Mouse (Mus musculus): ENCODE results near the gene Lxn. TPM values are rescaled to one million over a fixed set of nuclear protein-coding genes. Genes with fewer than 3 reads are reported as not detected.
A peak's percentile ranks its signal among the peaks of the same experiment; 100 is the strongest.

The Lxn gene
- total RNA-seq (2022), result 1 to 10 TPM; 1.9 to 4.3 (median 3.3) TPM

DNA sequence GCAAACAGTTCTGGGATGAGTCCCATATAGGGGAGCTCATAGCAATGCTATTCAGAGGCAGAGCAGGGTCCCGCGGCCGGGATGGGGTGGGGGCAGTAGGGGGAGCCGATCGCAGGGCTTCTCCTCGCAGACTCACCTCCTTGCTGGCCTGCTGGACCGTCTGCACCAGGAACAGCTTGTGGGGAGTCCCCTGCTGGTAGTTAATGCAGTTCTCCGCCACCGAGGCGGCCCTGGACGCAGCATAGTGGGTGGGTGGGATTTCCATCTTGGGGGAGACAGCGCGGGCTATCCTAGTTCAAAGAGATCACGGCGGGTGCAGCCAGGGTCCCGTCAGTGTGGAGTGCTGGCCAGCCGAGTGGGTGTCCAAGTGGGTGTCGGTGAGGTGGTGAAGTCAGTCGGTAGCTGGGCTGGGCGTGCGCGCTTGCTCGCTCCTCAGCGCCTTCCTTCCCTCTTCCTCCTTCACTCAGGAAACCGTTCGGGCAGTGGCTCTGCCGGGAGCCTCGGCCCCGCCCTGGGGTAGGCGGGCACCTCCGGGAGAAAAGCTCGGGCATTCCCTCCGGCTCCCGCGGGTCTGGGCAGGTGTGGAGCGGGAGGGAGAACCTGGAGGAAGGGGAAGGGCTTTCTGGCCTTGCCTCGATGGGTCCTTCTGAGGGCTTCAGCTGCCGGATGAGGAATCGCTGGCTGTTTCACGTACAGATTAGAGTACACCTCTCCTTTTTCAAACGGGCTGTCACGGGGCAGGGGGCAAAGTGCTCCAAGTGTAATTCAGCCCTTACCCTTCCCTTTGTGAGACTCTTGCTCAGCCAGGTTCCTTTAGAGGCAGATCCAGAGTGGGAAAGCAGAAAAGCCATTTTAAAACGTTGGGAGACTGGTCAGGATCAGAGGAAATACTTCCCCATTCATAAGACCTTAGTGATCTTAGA lies at the start of gene Lxn:
Lxn (minus strand) TSS at position 477 of the 923 bp plus-strand sequence.
- peak; percentile 69 for DNase-seq (ENCODE audit: low spot score)

DNA sequence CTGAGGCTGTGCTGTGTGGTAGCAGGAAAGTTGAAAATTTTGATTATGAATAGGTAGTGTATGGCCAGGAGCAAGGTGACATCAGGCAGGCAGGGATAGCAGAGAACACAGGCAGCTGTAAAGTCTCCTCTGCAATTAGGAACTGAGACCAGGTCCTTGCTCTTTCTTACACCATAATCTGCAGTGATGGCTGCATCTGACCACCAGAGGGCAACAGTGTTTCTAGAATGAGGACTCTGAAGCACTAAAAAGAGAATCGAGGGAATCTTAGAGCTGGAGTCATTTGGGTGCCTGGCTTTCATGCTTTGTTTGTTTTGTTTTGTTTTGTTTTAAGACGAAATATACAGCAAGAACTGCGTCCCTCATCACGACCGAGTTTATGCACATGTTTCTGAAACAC lies 49.1 kb upstream of the Lxn start:
- peak; percentile 77 for DNase-seq (ENCODE audit: low spot score)

DNA sequence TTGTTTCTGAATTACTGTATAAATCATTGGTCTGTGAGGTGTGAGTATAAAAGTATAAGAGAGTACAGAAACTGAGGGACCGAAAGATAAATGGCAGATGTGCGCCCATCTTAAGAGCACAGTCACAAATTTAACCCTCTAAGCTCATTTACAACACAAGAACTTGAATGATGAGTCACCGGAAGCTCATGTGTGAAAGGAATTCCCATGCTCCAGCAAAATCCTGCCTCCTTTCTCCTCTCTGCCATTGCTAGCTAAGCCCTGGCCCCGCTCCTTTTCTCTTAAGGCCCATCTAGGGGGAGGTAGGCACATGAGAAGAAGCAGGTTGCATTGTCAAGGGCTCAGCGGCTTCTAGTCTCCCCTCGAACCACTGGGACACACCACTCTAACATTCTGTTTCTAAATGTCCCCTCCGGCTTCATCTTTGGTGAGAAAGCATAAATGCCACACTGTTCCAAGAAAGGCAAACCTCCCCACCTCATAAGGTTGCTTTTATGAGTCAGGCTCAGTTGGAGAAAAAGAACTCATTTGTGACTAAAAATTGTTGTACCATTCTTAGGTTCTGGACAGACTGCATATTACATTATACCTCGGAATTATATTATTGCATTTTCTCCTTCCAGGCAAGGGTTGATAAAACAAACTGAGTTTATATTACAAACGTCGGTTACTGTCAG lies 44.6 kb upstream of the Lxn start:
- no peak for DNase-seq (ENCODE audit: low spot score)

DNA sequence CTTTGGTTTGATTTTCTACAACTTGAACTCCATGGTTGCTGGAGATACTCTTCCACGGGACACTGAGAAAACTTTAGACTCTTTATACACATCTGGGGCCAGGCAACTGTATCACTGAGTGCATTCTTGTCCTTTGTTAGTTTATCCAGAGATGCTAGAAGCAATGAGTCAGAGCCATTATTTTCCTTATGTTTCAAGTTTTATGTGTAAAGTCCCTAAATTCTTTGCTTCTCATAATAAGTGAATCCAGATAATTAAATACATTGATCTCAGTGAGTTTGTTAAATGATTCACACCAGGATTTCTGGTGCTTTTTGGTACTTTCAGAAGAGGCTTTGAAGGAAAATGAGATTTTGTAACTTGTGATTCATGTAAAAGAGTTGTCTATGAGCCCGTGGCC lies 41.6 kb upstream of the Lxn start:
- no peak for DNase-seq (ENCODE audit: low spot score)

DNA sequence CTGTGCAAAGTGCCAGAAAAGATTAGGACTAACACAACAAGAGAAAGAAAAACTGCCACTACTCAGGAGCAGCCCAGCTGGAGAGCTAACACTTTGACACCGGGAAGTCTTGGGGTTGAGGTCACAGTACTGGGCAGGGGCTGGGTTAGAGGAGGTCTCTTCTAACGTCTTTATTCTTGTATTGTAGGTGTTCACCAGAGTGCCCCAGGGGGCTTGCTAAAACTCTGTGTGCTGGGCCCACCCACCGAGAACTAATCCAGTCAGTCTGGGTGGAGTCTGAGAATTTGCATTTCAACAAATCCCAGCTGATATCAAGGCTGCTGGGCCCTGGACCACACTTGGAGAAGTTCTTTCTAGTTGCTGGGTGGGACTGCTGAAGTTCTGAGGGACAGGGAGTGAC lies 40.2 kb upstream of the Lxn start:
- DNase-seq (ENCODE audit: low spot score), result no peak

DNA sequence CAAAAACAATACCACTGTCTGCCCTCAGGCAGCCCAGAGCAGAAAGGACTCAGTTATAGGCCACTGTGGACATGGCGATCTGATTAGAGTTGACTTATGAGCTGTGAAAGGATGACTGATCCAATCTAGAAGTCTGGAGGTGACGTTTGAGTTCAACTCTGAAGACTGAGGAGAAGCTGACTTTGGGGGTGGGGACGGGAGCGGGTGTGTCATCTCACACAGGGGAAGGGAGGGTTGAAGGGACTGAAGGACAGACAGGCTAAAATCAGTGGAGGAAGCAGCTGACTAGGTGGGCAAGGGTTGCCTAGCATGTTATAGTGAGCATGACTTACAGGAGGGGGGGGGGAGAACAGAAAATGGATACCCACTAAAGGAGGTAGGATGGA lies 35.7 kb upstream of the Lxn start:
- DNase-seq (ENCODE audit: low spot score), result no peak

DNA sequence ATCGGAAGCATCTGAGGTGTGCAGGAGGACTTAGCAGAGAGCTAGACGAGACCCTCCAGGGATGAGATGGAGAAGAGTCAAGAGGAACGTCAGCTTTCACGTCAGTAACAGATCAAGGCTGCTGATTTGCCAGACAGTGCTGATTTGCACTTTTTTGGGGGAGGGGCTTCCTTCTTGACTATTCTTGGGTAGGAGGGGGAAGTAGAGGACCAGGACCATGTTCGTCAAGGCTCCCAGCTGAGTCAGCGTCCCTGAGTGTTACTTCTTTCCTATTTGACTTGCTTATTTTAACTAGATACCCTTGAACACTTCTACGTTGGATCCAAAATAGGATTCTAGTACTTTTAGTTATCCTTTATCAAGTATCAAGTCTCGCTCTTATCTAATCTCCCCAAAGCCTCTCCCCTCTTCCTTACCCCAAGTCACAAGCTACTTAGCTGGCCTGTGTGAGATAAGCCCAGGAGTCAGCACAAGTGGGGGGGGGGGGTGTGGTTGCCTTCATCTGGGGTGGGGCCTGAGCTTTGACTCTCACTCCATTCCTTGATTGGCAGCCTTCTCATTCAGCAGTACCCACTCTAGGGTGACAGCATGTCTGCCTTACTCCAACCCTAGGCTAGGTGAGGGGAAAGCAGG lies 35.2 kb upstream of the Lxn start:
- DNase-seq (ENCODE audit: low spot score), result no peak

DNA sequence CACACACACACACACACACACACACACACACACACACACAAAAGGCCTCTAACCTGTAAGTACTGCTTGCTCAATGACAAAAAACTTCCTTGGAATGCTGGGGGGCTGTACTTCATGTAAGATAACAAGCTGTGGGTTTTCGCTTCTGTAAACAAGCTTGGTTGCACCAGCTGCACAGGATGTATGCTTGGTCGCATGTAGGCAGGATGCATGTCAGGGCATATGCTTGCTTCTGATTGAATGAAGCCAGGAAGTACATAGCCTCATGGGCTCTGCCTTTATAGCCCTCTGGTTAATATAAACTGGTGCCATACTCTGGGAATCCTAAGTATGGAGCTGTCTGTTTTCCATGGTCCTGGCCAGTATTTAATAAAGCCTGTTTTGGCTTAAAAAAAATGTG lies 34.3 kb upstream of the Lxn start:
- DNase-seq (ENCODE audit: low spot score), result no peak

DNA sequence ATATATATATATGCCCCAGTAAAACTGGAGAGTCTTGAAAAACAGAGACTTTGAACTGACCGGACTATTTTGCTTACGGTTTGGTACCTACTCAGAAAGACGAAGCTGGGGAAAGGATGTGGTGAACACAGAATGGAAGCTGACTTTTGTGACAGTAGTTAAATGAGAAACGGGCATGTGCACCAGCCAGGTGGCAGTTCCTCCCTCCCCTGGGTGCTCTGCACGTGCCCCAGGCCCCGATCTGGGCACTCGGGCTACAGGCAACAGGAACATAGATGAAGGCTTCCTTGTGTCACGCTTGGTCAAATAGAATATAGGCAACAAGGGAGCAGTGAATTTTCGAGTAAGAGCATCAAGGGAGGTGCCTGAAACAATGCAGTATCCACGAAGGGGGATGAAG lies 32.6 kb upstream of the Lxn start:
- DNase-seq (ENCODE audit: low spot score), result no peak

DNA sequence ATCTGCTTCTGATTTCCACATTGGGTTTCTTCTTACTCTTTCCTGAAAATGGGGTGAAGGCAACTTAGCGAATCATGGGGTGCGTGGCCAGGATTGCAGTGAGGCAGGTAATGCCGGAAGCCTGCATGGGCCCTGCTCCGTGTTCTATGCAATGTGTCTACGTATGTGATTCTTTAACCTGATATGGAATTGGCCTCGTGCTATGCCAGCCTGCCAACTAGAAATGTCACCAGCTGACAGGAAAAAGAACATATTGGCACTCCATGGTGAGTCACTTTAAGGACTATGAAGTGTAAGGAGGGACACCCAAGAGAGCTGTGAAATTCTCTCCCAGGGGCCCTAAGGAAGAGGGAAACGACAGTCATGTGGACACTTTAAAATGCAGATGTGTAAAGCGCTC lies 29.4 kb upstream of the Lxn start:
- no peak for DNase-seq (ENCODE audit: low spot score)

DNA sequence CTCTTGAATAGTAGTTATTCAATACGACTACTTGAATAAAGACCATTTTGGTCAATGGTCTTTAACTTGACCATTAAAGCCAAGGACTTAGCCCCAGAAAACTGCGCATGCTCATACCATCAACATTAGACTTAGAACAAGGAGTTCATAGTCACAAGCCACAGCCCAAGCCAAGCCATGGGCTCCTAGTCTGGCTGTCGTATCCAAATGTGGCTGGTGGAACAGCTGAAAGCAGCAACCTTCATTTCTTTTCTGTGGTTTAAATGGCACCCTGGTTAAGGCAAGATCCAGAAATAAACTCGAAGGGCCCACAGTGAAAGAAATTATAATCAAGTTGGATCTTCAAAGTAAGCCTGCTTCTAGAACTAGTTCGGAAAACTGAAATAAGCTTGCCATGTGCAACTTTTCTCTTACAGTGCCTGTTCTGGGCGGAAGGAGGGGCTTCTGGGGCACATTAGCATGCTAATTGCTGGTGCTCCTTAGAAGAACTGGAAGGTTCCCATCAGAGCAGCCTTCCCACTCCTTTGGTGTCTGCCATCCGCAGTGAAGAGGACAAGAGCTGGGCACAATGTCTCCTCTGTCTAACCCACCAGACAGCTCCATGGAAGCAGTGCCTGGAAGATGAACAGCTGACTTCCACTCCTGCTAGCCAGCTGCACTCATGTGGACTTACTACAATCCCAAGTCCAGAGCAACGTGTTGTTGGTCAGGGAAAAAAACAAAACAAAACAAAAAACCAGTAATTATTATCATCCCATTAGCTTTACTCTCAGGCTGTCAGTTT lies 28.6 kb upstream of the Lxn start:
- no peak for DNase-seq (ENCODE audit: low spot score)

DNA sequence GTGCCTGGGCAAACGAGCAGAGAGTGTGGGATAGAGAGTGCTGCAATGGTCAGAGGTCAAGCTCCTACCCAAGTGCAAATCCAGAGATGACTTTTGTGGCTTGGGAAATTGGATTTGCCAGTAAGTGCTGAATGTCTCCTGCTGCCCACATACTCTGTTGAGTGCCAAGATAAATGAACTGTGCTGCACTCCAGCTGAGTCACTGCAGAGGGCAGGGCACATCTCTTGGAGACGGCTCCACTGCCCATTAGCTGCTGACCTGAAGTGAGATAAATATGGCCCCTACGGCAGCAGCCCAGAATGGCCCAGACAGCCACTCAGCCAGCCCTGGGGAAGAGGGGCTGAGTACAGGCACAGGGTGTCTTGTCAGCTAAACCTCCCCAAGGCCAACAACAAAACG lies 26.4 kb upstream of the Lxn start:
- no peak for DNase-seq (ENCODE audit: low spot score)

DNA sequence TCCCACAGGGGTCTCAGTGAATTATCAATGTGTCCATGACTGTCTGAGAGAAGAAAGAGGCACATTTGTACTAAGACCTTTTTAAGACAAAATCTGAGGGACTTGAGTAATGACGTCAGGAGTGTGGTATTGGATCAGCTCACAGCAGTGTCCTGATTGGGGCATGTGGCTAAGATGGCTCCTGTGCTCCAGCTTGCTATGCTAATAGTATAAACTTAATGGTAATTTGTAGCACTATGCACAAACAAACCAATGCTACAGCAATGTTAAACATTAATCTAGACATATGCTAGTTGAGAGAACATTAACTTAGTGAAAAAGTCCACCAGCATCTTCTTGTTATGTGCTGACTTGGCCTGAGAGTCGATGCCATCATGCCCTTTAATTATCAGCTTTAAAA lies 21.5 kb upstream of the Lxn start:
- no peak for DNase-seq (ENCODE audit: low spot score)

DNA sequence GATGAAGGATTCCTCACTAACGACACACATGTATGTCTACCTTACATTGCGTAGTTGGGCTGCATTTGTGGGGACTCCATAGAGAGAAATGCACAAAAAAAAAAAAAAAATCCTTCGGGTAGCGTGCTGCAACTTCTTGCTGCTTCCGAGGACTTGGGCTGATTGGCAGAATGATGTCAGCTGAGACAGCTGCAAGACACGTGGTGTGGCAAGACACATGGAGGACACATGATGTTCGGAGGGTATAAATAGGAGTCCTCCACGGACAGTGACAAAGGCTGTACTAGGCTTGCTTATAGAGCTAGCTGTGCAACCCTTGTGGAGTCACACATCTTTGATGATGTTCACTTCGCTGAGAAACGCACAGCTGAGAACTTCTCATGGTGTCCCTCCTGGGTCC lies 18.7 kb upstream of the Lxn start:
- no peak for DNase-seq (ENCODE audit: low spot score)

DNA sequence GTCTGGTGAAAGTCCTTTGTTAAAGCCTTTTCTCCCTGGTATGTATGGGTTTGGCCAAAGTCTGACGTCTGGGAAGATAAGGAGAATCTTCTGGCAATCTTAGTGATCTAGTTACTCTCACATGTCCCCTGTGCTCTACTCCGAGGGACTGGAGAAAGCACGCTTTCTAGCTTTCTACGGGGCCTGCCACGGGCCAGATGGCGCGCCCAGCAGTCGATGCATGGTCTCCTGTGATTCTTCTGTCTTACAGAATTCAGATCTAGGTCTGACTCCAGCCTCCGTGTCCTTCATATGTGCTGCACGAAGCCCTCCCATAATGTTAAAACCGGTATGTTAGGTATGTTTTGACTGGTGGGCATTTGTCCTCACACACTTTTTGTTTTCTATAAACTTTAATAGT lies 16.1 kb upstream of the Lxn start:
- DNase-seq (ENCODE audit: low spot score), result no peak

DNA sequence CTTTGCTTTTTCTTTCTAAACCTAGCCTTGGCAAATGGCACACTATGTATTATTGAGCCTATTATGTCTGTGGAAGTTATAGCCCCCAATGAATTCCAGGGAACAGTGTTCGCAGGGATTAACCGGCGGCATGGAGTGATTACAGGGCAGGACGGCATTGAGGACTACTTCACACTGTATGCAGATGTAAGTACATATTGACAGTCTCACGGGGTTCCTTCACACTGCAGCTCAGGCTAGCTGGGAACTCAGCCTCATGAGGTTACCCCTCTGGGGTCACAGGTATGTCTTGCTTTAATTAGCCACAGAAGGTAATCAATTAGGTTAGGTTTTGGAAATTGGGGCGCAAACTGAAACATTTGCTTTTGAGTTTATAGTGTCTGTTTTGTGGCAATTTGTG lies 9.7 kb upstream of the Lxn start:
- DNase-seq (ENCODE audit: low spot score), result no peak

DNA sequence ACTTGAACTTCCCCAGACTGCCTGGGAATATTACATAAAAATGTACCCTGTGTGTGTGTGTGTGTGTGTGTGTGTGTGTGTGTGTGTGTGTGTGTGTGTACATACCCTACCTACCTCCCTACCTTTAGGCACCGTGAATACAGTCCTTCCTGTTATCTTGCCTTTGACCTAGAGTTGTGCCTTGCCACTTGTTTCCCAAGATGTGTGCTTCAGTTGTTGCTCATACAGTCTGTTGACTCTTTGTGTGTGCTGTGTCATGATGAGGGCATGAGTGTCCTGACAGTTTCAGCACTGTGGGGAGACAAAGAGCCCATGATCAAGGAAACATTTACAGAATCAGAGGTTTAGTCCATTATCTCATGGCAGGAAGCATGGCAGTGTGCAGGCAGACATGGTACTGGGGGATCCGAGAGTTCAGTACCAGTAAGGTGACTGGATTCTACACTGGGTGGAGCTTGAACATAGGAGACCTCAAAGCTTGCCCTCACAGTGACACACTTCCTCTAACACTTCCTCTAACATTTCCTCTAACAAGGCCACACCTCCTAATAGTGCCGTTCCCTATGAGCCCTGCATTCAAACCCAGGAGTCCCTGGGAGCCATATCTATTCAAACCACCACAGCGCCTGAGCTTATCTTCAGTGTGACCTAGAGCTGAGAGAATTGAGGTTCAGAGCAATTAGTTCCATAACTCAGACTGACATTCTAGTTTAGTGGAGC lies 7.8 kb upstream of the Lxn start:
- DNase-seq (ENCODE audit: low spot score), result no peak

DNA sequence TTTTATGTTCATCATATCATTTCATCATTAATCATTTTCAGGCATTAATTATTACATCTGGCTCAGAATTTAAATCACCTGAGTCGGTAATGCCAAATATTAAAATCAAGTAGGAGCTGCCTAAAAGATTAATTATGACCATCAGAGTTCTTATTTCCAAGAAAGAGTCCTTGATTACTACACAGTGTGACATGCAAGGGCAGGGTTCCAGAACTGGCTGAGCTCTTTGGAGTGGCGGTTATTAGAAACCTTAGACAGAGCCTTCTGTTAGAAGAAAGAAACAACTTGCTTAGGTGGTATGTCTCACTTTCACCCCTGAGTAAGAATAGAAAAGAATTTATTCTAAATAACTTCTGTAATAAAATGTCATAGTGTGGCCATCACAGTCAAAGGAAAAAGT lies 3.6 kb upstream of the Lxn start:
- no peak for DNase-seq (ENCODE audit: low spot score)

DNA sequence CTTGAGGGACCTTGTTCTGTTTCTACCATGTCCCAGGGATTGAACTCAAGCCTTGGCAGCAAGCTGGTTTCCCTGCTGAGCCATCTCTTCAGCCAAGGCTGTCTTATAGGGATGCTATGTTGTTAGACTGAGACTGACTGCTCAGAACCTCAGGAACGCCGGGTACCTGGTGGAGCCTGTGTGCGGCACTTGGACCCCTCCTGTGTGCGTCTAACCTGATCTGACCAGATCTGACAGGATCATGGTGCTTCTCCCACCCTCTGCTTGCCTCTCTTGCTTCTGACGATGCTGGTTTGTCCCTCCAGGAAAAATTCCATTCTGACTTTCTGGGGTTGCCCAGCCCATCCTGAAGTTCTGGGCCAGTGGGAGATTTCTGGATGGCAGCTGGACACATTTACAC lies 2.9 kb upstream of the Lxn start:
- no peak for DNase-seq (ENCODE audit: low spot score)

DNA sequence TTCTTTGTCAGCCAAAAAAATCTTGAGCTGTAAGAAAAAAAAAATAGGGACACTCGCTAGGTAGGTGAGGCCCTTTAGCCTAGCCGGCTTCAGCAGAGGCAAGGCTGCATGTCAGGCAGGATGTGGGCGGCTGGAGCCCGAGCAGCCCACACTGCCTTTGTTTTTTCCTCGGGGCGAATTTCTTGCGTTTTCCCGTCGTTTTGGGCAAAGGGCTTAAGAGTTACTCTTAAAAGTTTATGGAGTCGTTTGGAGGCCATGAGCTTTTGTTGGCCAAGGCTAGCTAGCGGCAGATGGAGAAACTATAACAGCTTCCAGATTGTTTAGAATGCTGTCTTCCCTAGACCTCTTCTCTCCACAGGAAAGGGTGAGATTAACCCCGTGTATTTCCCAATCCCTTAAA lies 725 bp downstream of the Lxn start:
- DNase-seq (ENCODE audit: low spot score), result no peak

DNA sequence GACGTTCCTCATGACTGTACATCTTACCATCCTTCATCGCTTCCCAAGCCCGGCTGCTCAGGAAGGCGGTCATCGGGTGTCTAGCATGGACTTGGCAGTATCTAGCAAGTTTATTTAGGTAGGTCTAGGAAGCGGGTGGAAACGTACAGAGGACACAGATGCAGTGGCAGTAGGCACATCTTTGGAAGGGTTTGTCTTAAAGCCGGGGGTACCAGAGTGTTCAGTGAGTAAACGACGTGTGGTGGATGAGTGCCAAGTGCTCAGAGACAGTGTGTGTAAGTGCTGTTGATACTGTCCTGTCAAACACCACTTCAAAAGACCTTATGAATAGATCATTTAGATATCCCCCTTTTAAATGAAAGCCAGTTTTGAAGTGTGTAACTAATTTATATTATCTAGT lies 1.1 kb downstream of the Lxn start:
- DNase-seq (ENCODE audit: low spot score), result no peak
